Mouse (Mus musculus) stomach, embryonic 16.5 days (tissue): ENCODE measurements at regions not wholly inside any gene's neighbourhood (a gene's known extent, or its start where the extent isn't known, plus 50 kb on each side); places are given as distances from the start of the nearest gene placed in this dataset.

Experiments
- ATAC-seq: fragments of 200-750 bp; cut with Nextera tagmentation; 2 replicates; pipeline ENCODE4 v1.8.0; 2017; ENCODE audit warnings: moderate number of reproducible peaks, moderate TSS enrichment; ENCODE audit not compliant: insufficient read depth, low FRiP score
- H3K27ac ChIP-seq: fragments of 300-500 bp; sonication (generic); 2 replicates; pipeline ENCODE4 v1.5.1; 2014; ENCODE audit warnings: low read length
- H3K27me3 ChIP-seq: fragments of 300-500 bp; sonication (generic); 2 replicates; pipeline ENCODE4 v1.6.1; 2014; ENCODE audit warnings: low read length, control low read depth, mixed read lengths; ENCODE audit not compliant: control insufficient read depth, insufficient read depth
- H3K36me3 ChIP-seq: fragments of 300-500 bp; sonication (generic); 2 replicates; pipeline ENCODE4 v1.6.1; 2014; ENCODE audit warnings: low read length; ENCODE audit not compliant: control insufficient read depth, insufficient read depth
- H3K4me1 ChIP-seq: fragments of 300-500 bp; sonication (generic); 2 replicates; pipeline ENCODE4 v1.6.1; 2014; ENCODE audit warnings: low read length, control low read depth, mixed read lengths; ENCODE audit not compliant: control insufficient read depth, insufficient read depth
- H3K4me2 ChIP-seq: fragments of 300-500 bp; sonication (generic); 2 replicates; pipeline ENCODE4 v1.6.1; 2014; ENCODE audit warnings: low read depth, low read length, mixed read lengths
- H3K4me3 ChIP-seq: fragments of 300-500 bp; sonication (generic); replicated peaks from 2 replicates; pipeline ENCODE4 v1.5.1; 2014; ENCODE audit warnings: mild to moderate bottlenecking, low read length
- H3K9ac ChIP-seq: fragments of 300-500 bp; sonication (generic); 2 replicates; pipeline ENCODE4 v1.6.1; 2014; ENCODE audit warnings: low read length
- H3K9me3 ChIP-seq: fragments of 300-500 bp; sonication (generic); replicated peaks from 2 replicates; pipeline ENCODE4 v1.6.1; 2016; ENCODE audit warnings: low read length, control low read depth; ENCODE audit not compliant: control insufficient read depth
- WGBS: fragments of 180-500 bp; shearing (Covaris S2); extraction: QIAGEN DNeasy Blood & Tissue Kit; methylation state at CpG from one replicate; pipeline ENCODE4 v1.1.7; 2014; 5-methylcytosine and 5-hydroxymethylcytosine counted together

DNA sequence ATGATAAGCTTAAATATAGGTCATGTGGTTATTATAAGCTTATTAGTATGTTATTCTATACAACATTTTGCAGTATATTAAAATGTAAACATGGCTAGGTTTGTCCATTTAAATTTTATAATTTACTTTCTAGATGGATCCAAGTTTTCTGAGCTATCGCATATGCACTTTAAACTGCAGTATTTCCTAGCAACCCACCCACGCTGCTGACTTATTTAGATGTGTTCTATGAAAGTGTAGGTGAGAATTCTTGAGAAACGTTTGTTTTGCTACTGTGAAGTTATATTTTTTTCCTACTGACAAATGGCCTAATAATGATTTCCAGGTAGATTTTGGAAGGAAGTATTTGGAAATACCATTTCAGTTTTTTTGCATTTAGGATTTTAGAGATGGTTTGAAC is 308.0 kb downstream of the Gbe1 start:
- no peaks in the 10 kb centered on the region for H3K4me1 ChIP-seq
- H3K9me3 ChIP-seq = no peaks in the 10 kb centered on the region
- H3K36me3 ChIP-seq = no peaks in the 10 kb centered on the region
- H3K9ac ChIP-seq = no peak overlapping the region
- H3K4me3 ChIP-seq = no peak overlapping the region
- H3K27me3 ChIP-seq = no peaks in the 10 kb centered on the region
- WGBS = 85% methylated on average over 3 of the region's 3 CpGs
- ATAC-seq = no peak
- no peak overlapping the region for H3K4me2 ChIP-seq
- no peak overlapping the region for H3K27ac ChIP-seq

DNA sequence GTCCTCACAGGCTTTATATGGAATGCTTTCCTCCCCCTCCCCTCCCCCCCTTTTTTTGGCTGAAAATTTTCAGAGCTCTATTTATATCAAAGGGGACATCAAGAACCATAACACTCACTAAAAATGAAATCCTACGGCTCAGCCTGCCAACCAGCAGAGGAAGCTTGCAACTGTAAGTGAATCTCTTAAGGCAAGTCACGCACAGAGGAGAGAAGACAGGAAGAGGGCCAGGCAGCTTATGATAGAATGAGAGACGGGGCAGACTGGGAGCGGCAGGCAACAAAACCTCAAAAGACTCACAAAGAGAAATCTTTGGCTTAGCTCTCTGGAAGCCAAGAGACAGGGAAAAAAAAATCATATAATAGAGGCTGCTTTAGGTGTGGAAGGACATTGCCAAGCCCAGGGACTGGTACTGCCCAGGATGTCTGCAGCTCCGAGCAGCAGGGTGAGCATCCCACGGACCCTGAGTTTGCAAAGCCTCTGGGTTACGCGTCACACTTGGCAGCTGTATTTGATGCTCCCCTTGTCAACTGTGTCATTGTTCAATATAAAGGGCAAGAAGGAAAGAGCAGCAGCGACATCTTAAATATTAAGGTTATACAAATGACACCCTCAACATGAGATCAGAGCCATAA is 330.0 kb downstream of the Gbe1 start:
- Histone ChIP-seq H3K4me1 (peaks cover 3% of the 10 kb centered on the region; the same call in 1 of the 2 replicates), H3K4me2 (no peak overlapping the region), H3K27ac (peak overlapping the region; percentile 29; the same call in 1 of the 2 replicates), H3K9me3 (no peaks in the 10 kb centered on the region), H3K27me3 (no peaks in the 10 kb centered on the region), H3K4me3 (no peak overlapping the region), H3K36me3 (no peaks in the 10 kb centered on the region), H3K9ac (no peak overlapping the region)
- 55% methylated on average over 9 of the region's 9 CpGs for WGBS
- ATAC-seq = no peak; the same call in 1 of the 2 replicates

DNA sequence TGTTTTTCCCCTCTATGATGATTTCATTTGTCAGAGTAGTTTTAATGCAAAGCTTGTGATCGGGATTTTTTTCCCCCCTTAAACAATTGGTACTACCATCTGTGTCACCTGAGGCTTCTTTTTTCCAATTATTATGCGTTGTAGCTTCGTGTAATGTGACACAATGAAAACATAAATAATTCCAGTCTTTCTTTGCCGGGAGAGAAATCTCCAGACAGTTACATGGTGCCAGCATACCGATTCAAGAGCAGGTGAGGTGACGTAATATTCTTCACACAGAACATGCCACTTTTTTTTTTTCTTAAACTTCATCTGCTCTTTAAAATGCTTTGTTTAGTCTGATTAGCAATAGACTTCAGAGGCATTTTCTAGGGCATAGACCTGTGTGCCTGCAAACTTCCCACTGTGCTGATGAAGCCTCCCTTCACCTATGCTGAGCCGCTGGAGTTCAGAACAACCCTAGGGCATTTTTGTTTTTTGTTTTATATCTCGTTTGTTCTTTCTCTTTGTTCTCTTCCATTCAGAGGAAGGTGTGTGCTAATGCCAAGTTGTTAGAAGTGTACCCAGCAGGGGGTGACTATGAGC is 331.0 kb downstream of the Gbe1 start:
- Histone ChIP-seq H3K4me2 (no peak overlapping the region), H3K9me3 (no peaks in the 10 kb centered on the region), H3K4me1 (peaks cover 3% of the 10 kb centered on the region; the same call in 1 of the 2 replicates), H3K27me3 (no peaks in the 10 kb centered on the region), H3K9ac (no peak overlapping the region), H3K36me3 (no peaks in the 10 kb centered on the region), H3K27ac (no peak overlapping the region), H3K4me3 (no peak overlapping the region)
- WGBS = 80% methylated on average over 8 of the region's 8 CpGs
- ATAC-seq = no peak

DNA sequence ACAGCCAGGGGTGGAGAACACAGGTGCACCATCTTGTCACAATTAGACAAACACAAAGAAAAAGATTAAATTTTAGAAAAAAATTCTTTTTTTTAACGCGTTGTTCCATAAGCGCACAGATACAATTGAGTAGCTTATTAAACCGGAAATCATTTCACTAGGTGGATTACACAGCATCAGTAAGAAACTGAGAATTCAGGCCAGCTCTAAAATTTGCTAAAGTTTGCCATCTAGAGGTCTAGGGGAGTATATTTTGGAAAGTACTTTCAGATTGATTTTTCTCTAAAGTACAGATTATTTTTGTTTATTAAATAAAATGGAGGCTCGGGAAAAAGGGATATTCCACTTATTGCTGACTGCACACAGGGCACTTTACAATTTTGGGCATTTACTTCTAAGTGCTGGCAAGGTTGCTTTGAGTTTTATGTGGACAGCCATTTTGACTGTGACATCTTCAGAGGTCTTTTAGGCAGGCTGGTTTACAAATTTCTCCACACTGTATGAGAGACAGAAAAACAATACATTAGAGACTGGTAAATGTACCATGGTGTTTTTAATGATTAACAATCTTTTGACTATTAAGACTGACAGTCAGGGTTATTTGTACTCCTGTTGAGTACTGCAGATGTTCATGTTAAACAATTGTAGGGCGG is 340.8 kb downstream of the Gbe1 start:
- H3K36me3 ChIP-seq = no peaks in the 10 kb centered on the region
- H3K9ac ChIP-seq = no peak overlapping the region
- ATAC-seq = no peak
- no peaks in the 10 kb centered on the region for H3K4me1 ChIP-seq
- no peak overlapping the region for H3K4me3 ChIP-seq
- 52% methylated on average over 6 of the region's 6 CpGs for WGBS
- no peaks in the 10 kb centered on the region for H3K27me3 ChIP-seq
- H3K4me2 ChIP-seq = no peak overlapping the region
- H3K27ac ChIP-seq = no peak overlapping the region
- H3K9me3 ChIP-seq = no peaks in the 10 kb centered on the region

DNA sequence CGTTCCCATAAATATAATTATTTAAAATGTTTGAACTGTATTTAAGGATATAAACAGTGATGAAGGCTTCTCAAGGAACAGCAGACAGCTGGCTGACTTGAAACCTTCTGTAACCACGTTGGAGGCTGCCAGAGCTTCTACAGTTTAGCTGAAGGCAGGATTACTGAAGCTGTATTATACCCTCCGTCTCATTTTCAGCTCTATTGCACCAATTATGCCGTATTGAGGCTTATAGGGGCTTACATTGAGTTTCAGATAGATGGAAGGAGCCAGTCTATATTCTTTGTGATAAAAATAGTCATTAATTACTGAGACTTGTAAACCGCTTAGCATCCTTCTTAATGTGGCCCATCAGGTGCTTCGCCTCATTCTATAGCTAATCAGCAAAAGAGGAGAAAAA is 376.1 kb downstream of the Gbe1 start:
- H3K4me3 ChIP-seq = no peak overlapping the region
- no peaks in the 10 kb centered on the region for H3K27me3 ChIP-seq
- no peak for ATAC-seq
- no peaks in the 10 kb centered on the region for H3K36me3 ChIP-seq
- no peak overlapping the region for H3K4me2 ChIP-seq
- H3K4me1 ChIP-seq = no peaks in the 10 kb centered on the region
- no peaks in the 10 kb centered on the region for H3K9me3 ChIP-seq
- H3K9ac ChIP-seq = no peak overlapping the region
- WGBS = 58% methylated on average over 6 of the region's 6 CpGs
- no peak overlapping the region for H3K27ac ChIP-seq

DNA sequence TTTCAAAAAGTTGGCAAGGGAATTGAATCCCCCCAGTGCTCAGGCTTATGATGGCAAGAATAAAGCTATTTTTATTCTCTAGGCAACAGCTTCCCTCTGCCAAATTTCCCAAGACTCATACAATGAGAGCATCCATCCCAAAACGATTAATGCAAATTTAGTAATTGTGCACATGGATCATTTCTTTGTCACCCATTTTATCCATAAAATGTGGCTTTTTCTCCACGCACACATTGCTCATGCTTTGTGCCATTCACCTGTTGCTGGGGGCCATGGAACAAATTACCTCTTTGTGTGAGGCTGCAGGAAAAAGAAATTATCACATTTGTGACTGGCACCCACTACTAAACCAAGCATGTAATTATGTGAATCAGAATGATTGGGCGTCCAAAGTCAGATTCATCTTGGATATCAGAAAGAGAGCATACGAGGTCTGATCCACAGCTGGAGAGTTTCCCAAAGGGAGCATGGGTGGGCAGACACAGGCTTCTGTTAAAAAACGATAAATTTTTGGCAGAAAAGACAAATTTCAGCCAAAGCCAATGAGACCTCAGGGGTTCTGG is 411.1 kb downstream of the Gbe1 start:
- no peak overlapping the region for H3K9ac ChIP-seq
- H3K27me3 ChIP-seq = no peaks in the 10 kb centered on the region
- no peaks in the 10 kb centered on the region for H3K36me3 ChIP-seq
- no peak for ATAC-seq
- H3K9me3 ChIP-seq = no peaks in the 10 kb centered on the region
- 53% methylated on average over 5 of the region's 5 CpGs for WGBS
- no peak overlapping the region for H3K4me2 ChIP-seq
- H3K27ac ChIP-seq = no peak overlapping the region
- no peaks in the 10 kb centered on the region for H3K4me1 ChIP-seq
- H3K4me3 ChIP-seq = no peak overlapping the region

DNA sequence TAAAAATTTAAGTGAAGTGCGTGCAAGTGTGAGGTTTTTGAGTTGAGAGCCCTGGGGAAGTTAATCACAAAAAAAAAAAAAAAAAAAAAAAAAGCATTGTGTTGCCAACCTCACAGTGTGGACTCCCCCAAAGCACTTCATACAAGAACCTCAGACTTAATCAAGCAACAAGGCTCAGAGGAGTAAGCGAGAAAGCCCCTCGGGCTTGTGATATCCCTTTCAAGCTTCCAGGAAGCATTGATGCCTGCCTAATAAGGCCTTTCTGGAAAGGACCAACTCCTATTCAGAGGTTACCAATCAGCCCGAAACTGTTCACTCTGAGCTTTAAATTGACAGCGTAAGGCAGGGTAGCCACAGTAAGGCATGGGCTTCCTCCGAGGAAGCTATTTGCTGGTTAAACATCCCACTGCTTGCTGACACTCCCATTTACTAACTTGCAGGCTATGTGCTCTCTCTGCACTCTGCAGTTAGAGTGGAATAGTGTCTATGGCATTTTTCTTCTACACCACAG is 411.6 kb downstream of the Gbe1 start:
- Histone ChIP-seq H3K9me3 (no peaks in the 10 kb centered on the region), H3K4me1 (no peaks in the 10 kb centered on the region), H3K27me3 (no peaks in the 10 kb centered on the region), H3K4me3 (no peak overlapping the region), H3K27ac (no peak overlapping the region), H3K36me3 (no peaks in the 10 kb centered on the region), H3K9ac (no peak overlapping the region), H3K4me2 (no peak overlapping the region)
- 19% methylated on average over 6 of the region's 6 CpGs for WGBS
- ATAC-seq = no peak

DNA sequence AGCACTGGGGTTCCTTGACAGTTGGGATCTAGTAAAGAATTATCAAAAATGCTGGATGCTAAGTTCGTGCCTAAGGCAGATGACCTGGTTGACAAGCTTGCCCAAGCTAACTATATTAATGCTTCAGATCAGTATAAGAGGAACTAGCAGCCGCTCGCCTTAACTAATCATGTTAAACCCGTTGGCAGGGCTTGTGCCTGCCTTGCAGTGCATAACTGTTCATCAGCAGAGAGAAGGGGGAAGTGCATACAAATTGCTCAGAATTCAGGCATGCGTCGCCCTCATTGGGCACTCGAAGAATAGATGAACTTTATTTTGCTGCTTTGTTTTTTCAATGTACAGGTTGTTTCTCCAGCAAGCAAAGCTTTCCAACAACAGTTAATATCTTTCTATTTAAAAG is 419.3 kb downstream of the Gbe1 start:
- WGBS = 83% methylated on average over 7 of the region's 7 CpGs
- no peak overlapping the region for H3K9ac ChIP-seq
- no peak overlapping the region for H3K4me2 ChIP-seq
- ATAC-seq = no peak
- no peak overlapping the region for H3K4me3 ChIP-seq
- H3K36me3 ChIP-seq = no peaks in the 10 kb centered on the region
- H3K27ac ChIP-seq = no peak overlapping the region
- no peaks in the 10 kb centered on the region for H3K9me3 ChIP-seq
- no peaks in the 10 kb centered on the region for H3K27me3 ChIP-seq
- no peaks in the 10 kb centered on the region for H3K4me1 ChIP-seq

DNA sequence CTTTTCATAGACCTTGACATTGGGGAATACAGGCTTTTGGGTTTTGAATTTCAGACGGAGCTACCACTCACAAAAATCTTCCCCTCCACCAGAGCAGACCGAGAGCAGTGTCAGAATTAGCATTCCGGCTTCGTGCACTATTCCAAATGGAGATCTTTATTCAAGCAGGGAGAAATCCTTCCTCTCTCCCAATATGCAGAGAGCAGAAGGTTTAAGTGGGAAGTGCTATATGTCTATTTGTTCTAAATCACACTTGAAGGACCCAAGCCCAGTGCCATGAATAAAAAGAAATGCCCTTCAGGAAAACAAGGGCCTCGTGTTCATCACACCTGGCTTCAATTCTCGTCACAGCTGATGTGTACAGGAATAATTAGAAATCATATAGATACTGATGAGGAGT is 426.3 kb downstream of the Gbe1 start:
- ATAC-seq = no peak
- no peak overlapping the region for H3K27ac ChIP-seq
- H3K9me3 ChIP-seq = no peaks in the 10 kb centered on the region
- no peaks in the 10 kb centered on the region for H3K36me3 ChIP-seq
- 72% methylated on average over 6 of the region's 6 CpGs for WGBS
- H3K9ac ChIP-seq = no peak overlapping the region
- H3K4me1 ChIP-seq = no peaks in the 10 kb centered on the region
- H3K4me2 ChIP-seq = no peak overlapping the region
- no peaks in the 10 kb centered on the region for H3K27me3 ChIP-seq
- H3K4me3 ChIP-seq = no peak overlapping the region
